Mouse (Mus musculus): ENCODE measurements at regions not wholly inside any gene's neighbourhood (a gene's known extent, or its start where the extent isn't known, plus 50 kb on each side); places are given as distances from the start of the nearest gene placed in this dataset.

GRCm38 (mm10) chr15:57593326-57594004 is 116.0 kb upstream of the Slc22a22 start:
- no peaks in the 10 kb centered on the region for H3K27me3 ChIP-seq (ENCODE audit: control insufficient read depth, insufficient read depth, low read length)
- WGBS, result 80% methylated on average over 4 of the region's 4 CpGs
- H3K27ac ChIP-seq (replicated peaks; ENCODE audit: low read depth, low read length), result no peak overlapping the region
- no peak overlapping the region for H3K4me2 ChIP-seq (ENCODE audit: low read length)
- H3K4me3 ChIP-seq (replicated peaks; ENCODE audit: low read depth, low read length), result no peak overlapping the region
- H3K9ac ChIP-seq (replicated peaks; ENCODE audit: low read length), result no peak overlapping the region
- no peak for ATAC-seq (ENCODE audit: low FRiP score, low TSS enrichment)
- peaks cover 10% of the 10 kb centered on the region for H3K4me1 ChIP-seq (ENCODE audit: control insufficient read depth, insufficient read depth, low read length)
- H3K36me3 ChIP-seq (ENCODE audit: control insufficient read depth, insufficient read depth, low read length), result no peaks in the 10 kb centered on the region
- H3K9me3 ChIP-seq (ENCODE audit: control insufficient read depth, low read length), result no peaks in the 10 kb centered on the region
- no peak for DNase-seq

- DNase-seq, result peak; percentile 55
- WGBS, result 53% methylated on average over 7 of the region's 7 CpGs
- no peak overlapping the region for H3K27ac ChIP-seq (replicated peaks; ENCODE audit: low read depth, low read length)
- no peak overlapping the region for H3K4me2 ChIP-seq (ENCODE audit: low read length)
- no peaks in the 10 kb centered on the region for H3K27me3 ChIP-seq (ENCODE audit: control insufficient read depth, insufficient read depth, low read length)
- H3K9me3 ChIP-seq (ENCODE audit: control insufficient read depth, low read length), result no peaks in the 10 kb centered on the region
- ATAC-seq (ENCODE audit: low FRiP score, low TSS enrichment), result no peak
- H3K4me1 ChIP-seq (ENCODE audit: control insufficient read depth, insufficient read depth, low read length), result peaks cover 10% of the 10 kb centered on the region
- no peaks in the 10 kb centered on the region for H3K36me3 ChIP-seq (ENCODE audit: control insufficient read depth, insufficient read depth, low read length)
- H3K9ac ChIP-seq (replicated peaks; ENCODE audit: low read length), result no peak overlapping the region
- no peak overlapping the region for H3K4me3 ChIP-seq (replicated peaks; ENCODE audit: low read depth, low read length)
Measured at GRCm38 (mm10) chr15:57590597-57591219, 113.3 kb upstream of the Slc22a22 start.

GRCm38 (mm10) chr15:57589404-57590377 is 112.3 kb upstream of the Slc22a22 start:
- H3K27ac ChIP-seq (replicated peaks; ENCODE audit: low read depth, low read length), result peak overlapping the region; percentile 20; the same call in 1 of the 2 replicates
- H3K4me1 ChIP-seq (ENCODE audit: control insufficient read depth, insufficient read depth, low read length), result peaks cover 10% of the 10 kb centered on the region
- no peak overlapping the region for H3K9ac ChIP-seq (replicated peaks; ENCODE audit: low read length)
- ATAC-seq (ENCODE audit: low FRiP score, low TSS enrichment) (peak; percentile 72), DNase-seq (peak; percentile 69)
- no peaks in the 10 kb centered on the region for H3K36me3 ChIP-seq (ENCODE audit: control insufficient read depth, insufficient read depth, low read length)
- no peaks in the 10 kb centered on the region for H3K27me3 ChIP-seq (ENCODE audit: control insufficient read depth, insufficient read depth, low read length)
- no peak overlapping the region for H3K4me3 ChIP-seq (replicated peaks; ENCODE audit: low read depth, low read length)
- 23% methylated on average over 11 of the region's 12 CpGs for WGBS
- peak overlapping the region; percentile 25 for H3K4me2 ChIP-seq (ENCODE audit: low read length)
- no peaks in the 10 kb centered on the region for H3K9me3 ChIP-seq (ENCODE audit: control insufficient read depth, low read length)

- no peak overlapping the region for H3K9ac ChIP-seq (replicated peaks; ENCODE audit: low read length)
- WGBS, result 74% methylated on average over 1 of the region's 1 CpGs
- no peaks in the 10 kb centered on the region for H3K36me3 ChIP-seq (ENCODE audit: control insufficient read depth, insufficient read depth, low read length)
- peaks cover 10% of the 10 kb centered on the region for H3K4me1 ChIP-seq (ENCODE audit: control insufficient read depth, insufficient read depth, low read length)
- no peaks in the 10 kb centered on the region for H3K27me3 ChIP-seq (ENCODE audit: control insufficient read depth, insufficient read depth, low read length)
- ATAC-seq (ENCODE audit: low FRiP score, low TSS enrichment), result no peak
- H3K4me2 ChIP-seq (ENCODE audit: low read length), result no peak overlapping the region
- no peaks in the 10 kb centered on the region for H3K9me3 ChIP-seq (ENCODE audit: control insufficient read depth, low read length)
- H3K27ac ChIP-seq (replicated peaks; ENCODE audit: low read depth, low read length), result no peak overlapping the region
- no peak for DNase-seq
- no peak overlapping the region for H3K4me3 ChIP-seq (replicated peaks; ENCODE audit: low read depth, low read length)
Measured at GRCm38 (mm10) chr15:57585411-57585810, 108.0 kb upstream of the Slc22a22 start.

GRCm38 (mm10) chr15:57584498-57584897 is 107.1 kb upstream of the Slc22a22 start:
- H3K27me3 ChIP-seq (ENCODE audit: control insufficient read depth, insufficient read depth, low read length), result no peaks in the 10 kb centered on the region
- 91% methylated on average over 11 of the region's 11 CpGs for WGBS
- H3K4me1 ChIP-seq (ENCODE audit: control insufficient read depth, insufficient read depth, low read length), result peaks cover 4% of the 10 kb centered on the region
- H3K9ac ChIP-seq (replicated peaks; ENCODE audit: low read length), result no peak overlapping the region
- no peak for DNase-seq
- no peaks in the 10 kb centered on the region for H3K9me3 ChIP-seq (ENCODE audit: control insufficient read depth, low read length)
- no peak for ATAC-seq (ENCODE audit: low FRiP score, low TSS enrichment)
- H3K4me2 ChIP-seq (ENCODE audit: low read length), result no peak overlapping the region
- no peak overlapping the region for H3K27ac ChIP-seq (replicated peaks; ENCODE audit: low read depth, low read length)
- H3K4me3 ChIP-seq (replicated peaks; ENCODE audit: low read depth, low read length), result no peak overlapping the region
- H3K36me3 ChIP-seq (ENCODE audit: control insufficient read depth, insufficient read depth, low read length), result no peaks in the 10 kb centered on the region

DNA sequence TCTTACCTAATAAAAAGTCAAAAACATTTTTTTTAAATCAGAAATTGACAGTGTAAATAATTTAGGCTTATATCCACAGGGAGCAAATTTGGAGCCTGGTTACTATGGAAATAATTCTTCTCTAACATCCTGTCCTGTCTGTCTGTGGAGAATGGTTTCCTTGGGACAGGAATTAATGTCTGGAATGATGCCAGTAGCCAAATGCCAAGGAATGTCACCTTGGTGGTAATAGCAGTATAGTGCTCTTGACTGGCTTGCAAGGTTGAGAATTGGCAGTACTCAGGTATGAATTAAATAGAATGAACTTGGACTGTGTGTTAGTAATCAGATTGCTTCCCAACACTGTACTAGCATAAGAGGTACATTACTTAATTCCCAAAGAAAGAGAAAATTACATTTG is 103.8 kb upstream of the Slc22a22 start:
- H3K4me2 ChIP-seq (ENCODE audit: low read length), result no peak overlapping the region
- H3K4me3 ChIP-seq (replicated peaks; ENCODE audit: low read depth, low read length), result no peak overlapping the region
- ATAC-seq (ENCODE audit: low FRiP score, low TSS enrichment) (no peak), DNase-seq (peak; percentile 27)
- H3K4me1 ChIP-seq (ENCODE audit: control insufficient read depth, insufficient read depth, low read length), result no peaks in the 10 kb centered on the region
- no peak overlapping the region for H3K27ac ChIP-seq (replicated peaks; ENCODE audit: low read depth, low read length)
- no peaks in the 10 kb centered on the region for H3K9me3 ChIP-seq (ENCODE audit: control insufficient read depth, low read length)
- H3K9ac ChIP-seq (replicated peaks; ENCODE audit: low read length), result no peak overlapping the region
- no peaks in the 10 kb centered on the region for H3K27me3 ChIP-seq (ENCODE audit: control insufficient read depth, insufficient read depth, low read length)
- H3K36me3 ChIP-seq (ENCODE audit: control insufficient read depth, insufficient read depth, low read length), result no peaks in the 10 kb centered on the region

DNA sequence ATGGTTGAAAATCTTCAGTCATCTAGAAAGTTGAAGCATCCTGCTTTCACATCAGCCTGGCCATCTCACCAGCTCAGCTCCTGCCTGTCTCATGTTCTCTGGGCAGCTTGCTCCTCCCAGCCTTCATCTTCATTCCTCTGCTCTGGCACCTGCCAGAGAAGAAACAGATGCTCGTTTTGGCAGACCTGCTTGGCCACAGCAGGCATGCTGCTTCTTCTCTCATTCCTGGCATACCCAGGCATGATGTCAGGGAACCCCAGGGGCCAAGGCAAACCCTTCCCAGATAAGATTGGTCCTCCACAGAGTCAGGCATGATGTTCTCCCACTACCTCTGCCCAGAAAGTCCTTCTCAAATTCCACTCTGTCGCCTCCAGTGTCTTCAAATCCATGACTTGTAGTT is 101.4 kb upstream of the Slc22a22 start:
- no peak overlapping the region for H3K4me3 ChIP-seq (replicated peaks; ENCODE audit: low read depth, low read length)
- H3K36me3 ChIP-seq (ENCODE audit: control insufficient read depth, insufficient read depth, low read length), result no peaks in the 10 kb centered on the region
- no peaks in the 10 kb centered on the region for H3K27me3 ChIP-seq (ENCODE audit: control insufficient read depth, insufficient read depth, low read length)
- no peaks in the 10 kb centered on the region for H3K4me1 ChIP-seq (ENCODE audit: control insufficient read depth, insufficient read depth, low read length)
- no peak overlapping the region for H3K4me2 ChIP-seq (ENCODE audit: low read length)
- ATAC-seq (ENCODE audit: low FRiP score, low TSS enrichment), result no peak
- 67% methylated on average over 2 of the region's 2 CpGs for WGBS
- H3K9ac ChIP-seq (replicated peaks; ENCODE audit: low read length), result no peak overlapping the region
- no peak overlapping the region for H3K27ac ChIP-seq (replicated peaks; ENCODE audit: low read depth, low read length)
- DNase-seq, result no peak
- H3K9me3 ChIP-seq (ENCODE audit: control insufficient read depth, low read length), result no peaks in the 10 kb centered on the region

- no peak for DNase-seq
- Histone ChIP-seq H3K9ac (replicated peaks; ENCODE audit: low read length) (no peak overlapping the region), H3K27ac (replicated peaks; ENCODE audit: low read depth, low read length) (no peak overlapping the region), H3K27me3 (ENCODE audit: control insufficient read depth, insufficient read depth, low read length) (no peaks in the 10 kb centered on the region), H3K4me3 (replicated peaks; ENCODE audit: low read depth, low read length) (no peak overlapping the region), H3K36me3 (ENCODE audit: control insufficient read depth, insufficient read depth, low read length) (no peaks in the 10 kb centered on the region), H3K9me3 (ENCODE audit: control insufficient read depth, low read length) (no peaks in the 10 kb centered on the region), H3K4me1 (ENCODE audit: control insufficient read depth, insufficient read depth, low read length) (no peaks in the 10 kb centered on the region), H3K4me2 (ENCODE audit: low read length) (no peak overlapping the region)
- 46% methylated on average over 2 of the region's 2 CpGs for WGBS
- ATAC-seq (ENCODE audit: low FRiP score, low TSS enrichment), result no peak
Measured at GRCm38 (mm10) chr15:57574080-57574618, 96.7 kb upstream of the Slc22a22 start.
